Mouse (Mus musculus) layer of hippocampus, postnatal 36 days (tissue): ENCODE results near the gene Ap2a1. TPM values are rescaled to one million over a fixed set of nuclear protein-coding genes. Genes with fewer than 3 reads are reported as not detected.

Experiments used
- DNase-seq, 2 experiments: peaks; one replicate each; pipeline ENCODE4 v3.0.0; 2022
- total RNA-seq, 2 experiments: library from RNA; stranded (reverse); gene quantifications; 2 replicates each; pipeline ENCODE4 v1.2.3; 2021

Ap2a1 gene
- total RNA-seq, 2 experiments from 2014 or later: 295 to 305 TPM

DNA sequence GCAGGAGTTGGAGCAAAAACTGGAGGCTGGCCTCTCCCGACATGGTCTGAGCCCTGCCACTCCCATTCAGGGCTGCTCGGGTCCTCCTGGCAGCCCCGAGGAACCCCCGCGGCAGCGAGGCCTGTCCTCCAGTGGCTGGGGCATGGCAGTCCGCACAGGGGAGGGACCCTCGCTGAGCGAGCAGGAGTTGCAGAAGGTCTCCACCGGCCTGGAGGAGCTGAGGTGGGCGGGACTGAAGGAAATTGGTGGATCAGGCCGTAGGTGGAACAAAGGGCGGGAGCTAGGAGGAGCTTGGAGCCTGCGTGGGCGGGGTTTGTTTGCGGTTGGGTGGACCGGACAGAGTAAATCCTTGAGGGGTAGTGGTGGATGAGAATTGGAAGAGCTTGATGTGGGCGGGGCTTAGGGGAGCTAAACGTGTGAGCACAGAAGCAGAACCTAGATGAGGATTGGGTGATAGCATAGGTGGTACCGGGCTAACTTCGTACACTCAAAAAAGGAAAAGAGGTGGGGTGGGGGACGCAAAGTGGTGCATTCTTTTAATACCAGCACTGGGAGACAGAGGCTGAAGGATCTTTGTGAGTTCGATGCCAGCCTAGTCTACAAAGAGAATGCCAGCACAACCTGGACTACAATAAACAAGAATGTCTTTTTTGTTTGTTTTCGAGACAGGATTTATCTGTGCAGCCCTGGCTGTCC lies 23.5 kb upstream of the Ap2a1 start:
- DNase-seq: peak; percentile 74 to 75

DNA sequence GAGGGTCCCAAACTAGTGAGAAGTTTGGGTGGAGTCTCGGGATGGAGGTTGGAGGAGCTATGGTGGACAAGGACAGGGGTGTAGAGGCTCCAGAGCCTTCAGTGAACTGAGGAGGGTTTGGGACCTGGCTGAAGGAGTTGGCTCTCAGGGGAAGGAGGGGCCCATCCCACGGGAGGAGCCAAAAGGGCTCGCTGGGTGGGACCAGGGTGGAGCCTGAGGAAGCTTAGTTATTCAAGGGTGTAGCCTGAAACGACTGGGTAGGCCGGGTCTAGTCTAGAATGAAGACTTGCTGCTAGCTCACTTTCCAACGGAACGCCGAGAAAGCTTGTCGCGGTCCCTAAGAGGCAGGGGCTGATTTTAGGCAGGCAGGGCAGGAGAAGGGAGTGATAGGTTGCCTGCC lies 22.7 kb upstream of the Ap2a1 start:
- DNase-seq: no peak

DNA sequence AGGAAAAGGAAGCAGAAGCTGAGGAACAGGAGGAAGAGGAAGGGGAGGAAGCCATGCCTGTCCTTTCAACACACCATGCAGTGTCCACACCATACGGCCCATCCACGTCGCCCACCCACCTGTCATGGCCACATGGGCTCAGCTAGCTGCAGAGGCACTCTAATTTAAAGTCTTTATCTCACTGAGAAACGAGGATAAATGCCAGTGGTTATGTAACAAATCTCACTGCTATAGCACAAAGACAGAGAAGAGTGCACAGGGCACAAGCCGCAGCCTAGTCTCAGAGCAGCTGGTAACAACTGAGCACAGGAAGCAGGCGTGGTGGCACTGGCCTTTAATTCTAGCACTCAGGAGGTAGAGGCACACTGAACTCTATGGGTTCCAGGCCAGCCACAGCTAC lies 20.6 kb upstream of the Ap2a1 start:
- DNase-seq: no peak

DNA sequence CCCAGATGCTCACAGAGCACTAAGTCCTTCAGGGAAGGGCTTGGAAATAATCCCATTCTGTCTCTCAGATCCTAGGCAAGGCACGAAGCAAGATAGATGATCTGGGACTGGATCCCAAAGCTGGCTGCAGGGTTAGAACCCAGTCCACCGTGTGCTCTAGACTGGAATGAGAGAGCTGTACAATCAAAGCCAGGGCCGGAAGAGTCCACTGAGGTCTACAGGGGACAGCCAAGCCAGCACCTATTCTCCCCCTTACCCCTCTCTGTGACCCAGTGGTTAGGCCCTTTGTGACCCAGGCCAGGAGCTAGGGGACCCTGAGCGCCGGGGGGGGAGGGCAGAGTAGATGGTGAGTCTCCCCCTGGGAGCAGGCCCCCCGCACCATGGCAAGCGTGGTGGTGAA lies 13.6 kb upstream of the Ap2a1 start, which contains the start of gene Tsks:
TSS of gene Tsks (plus strand) at position 301 of the 400 bp plus-strand sequence.
- no peak for DNase-seq

DNA sequence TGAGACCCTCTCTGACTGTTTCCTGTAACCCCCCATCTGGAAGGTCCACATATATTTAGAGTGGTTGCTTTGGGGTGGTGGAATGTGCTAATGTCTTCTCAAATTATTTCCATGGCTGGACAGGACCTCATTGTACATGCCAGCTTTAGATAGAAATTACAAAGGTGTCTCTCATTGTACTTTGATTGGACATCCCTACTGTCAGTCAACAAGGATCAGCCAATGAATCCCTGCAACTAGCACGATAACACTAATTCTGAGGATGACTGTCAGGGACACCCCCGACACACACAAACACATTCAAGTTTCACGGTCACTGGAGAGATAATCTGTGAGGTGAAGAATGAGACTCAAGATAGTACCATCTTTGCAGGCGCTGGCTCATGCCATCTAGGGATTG lies 9.4 kb upstream of the Ap2a1 start:
- no peak for DNase-seq

DNA sequence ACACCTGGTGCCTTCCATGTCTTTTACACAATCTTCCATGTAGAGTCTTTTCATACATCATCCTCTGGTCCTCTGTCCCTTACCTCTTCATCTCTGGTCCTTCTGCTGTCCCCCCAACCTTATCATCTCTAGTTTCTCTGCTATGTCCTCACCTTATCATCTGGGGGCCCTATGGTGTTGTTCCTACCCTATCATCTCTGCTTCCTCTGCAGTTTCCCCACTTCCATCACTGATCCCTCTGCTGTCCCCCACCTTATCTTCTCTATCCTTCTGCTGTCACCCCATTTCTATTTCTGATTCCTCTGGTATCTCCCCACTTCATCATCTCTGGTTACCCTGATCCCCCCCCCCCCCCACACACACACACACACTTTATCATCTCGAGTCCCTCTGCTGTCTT lies 726 bp downstream of the Ap2a1 start:
- DNase-seq: no peak

DNA sequence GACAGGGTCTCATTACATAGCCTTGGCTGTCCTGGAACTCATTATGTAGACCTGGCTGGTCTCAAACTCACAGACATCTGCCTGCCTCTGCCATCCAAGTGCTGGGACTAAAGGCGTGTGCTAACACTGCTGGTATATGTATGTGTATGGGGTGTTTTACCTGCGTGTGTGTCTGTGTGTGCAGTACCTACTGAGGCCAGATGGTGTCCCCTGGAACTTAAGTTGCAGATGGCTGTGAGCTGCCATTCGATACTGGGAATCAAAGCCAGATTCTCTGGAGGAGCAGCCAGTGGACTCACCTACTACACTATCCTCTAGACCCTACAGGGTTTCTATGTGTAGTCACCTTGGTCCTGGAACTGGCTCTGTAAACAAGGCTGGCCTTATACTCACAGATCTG lies 3.8 kb downstream of the Ap2a1 start:
- DNase-seq: no peak

DNA sequence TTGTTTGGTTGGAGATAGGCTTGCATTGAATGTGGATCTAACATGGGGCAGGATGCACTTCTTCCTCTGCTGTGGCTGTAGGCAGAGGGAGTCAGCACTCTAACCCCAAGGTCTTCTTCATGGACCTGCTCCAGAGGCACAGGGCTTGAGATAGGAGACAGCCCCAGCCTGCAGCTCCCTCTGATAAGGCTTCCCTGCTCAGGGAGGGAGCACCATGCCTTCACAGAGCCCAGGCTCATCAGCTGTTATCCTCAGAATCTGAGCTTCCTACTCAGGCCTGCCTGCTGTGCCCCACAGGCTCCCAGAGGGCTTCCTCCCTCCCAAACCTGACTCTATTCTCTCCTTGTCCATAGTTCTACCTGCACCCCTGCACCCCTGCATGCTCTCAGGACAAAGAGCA lies 6.8 kb downstream of the Ap2a1 start:
- no peak for DNase-seq

DNA sequence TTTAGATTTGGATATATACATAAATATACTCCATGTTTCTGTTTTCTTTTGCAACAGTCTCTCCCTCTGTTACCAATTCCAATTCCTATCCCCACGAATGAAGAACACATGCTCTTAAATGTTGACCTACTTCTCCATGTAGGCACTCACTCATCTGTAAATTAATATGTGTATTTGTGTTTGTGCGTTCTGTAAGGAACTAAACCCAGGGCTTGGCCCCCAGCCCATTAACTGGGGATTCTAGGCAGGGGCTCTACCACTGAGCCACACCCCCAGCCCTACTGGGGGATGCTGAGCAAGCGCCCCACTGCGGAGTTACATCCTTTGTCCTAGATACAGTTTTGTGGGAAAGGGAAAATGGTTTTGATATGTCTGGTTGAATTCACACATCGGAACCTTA lies 10.2 kb downstream of the Ap2a1 start:
- DNase-seq: no peak

DNA sequence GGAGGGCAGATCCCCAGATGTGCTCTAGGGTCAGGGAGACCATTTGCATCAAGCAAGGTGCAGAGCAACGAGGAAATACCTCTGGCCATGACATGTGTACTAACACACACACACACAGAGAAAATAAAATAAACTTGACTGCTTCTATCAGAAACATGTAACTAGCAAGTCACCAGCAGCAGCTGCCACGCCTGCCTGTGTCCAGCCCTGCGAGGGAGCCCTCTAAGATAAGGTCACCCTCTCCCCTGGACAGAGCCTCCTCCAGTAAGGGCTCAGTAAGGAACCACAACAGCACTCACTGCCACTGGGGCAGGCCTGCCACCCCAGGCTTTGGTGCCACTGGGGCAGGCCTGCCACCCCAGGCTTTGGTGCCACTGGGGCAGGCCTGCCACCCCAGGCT lies 11.1 kb downstream of the Ap2a1 start:
- no peak for DNase-seq

DNA sequence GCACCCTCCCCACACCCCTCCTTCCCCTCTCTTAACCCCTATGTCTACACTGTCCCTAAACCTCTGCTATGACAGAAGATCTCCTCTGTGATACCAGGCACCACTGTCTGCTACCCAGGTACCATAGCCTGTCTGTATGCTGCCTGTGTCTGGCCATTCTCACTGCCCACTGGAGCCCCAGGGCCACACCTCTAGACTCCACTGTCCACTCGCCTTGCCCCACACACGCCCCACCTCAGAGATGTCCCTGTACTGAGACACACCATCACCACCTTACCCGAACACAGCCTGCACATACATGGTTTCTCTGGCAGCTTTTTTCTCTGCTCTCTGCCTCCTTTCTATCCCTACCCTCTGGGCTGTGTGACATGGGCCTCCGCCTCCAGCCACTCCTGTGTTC lies 12.4 kb downstream of the Ap2a1 start:
- no peak for DNase-seq

DNA sequence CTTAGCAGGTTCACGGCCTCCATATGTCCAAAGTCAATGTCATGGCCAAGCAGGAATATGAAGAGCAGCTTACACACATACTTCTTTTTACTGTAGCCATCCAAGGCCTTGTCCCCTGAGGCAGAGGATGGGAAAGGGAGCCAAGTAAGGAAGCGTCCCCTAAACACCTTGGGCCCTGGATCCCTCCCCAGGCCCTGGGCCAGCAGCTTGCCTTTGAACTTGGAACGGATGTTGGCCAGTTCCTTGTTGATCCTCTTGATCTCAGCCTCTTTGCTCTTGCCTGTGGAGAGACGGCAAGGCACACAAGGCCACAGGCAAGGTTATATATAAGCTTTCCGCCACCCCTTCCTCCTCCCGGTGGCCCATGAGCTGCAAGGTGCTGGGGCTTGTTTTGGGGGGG lies 13.1 kb downstream of the Ap2a1 start:
- no peak for DNase-seq

DNA sequence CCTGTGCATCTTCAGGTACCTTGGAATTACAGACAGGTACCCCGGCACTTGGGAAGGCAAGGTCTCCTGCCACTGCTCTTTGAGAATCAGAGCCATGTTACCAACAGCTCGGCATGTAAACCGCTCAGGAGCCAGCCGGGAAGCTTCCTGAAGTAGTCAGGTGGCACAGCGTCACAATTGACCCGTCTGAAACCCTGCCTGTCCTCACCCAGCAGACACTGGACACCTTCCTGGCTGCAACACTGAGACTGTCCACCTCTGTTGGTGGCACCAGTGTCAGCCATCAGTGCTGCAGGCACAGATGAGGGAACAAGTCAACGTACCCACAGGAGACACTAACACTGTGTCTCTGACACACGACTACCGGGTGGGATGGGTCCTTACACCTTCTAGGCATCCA lies 14.0 kb downstream of the Ap2a1 start:
- DNase-seq: no peak

DNA sequence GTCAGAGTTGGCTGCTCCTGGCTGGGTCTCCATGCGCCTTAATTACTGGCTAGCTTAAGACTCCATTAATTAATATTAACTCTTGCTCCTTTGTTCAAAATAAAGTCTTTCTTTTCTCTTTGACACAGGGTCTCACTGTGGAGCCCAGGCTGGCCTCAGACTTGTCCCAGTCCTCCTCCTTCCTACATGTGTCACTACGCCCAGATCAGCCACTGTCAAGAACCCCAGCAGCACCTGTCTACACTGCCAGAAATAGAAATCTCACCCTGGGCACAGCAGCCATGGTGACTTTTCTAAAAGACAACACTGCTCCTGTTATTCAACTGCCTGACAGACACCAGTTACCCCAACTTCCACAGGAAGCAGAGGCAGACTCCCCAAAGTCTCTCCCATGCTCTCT lies 14.9 kb downstream of the Ap2a1 start:
- DNase-seq: no peak

DNA sequence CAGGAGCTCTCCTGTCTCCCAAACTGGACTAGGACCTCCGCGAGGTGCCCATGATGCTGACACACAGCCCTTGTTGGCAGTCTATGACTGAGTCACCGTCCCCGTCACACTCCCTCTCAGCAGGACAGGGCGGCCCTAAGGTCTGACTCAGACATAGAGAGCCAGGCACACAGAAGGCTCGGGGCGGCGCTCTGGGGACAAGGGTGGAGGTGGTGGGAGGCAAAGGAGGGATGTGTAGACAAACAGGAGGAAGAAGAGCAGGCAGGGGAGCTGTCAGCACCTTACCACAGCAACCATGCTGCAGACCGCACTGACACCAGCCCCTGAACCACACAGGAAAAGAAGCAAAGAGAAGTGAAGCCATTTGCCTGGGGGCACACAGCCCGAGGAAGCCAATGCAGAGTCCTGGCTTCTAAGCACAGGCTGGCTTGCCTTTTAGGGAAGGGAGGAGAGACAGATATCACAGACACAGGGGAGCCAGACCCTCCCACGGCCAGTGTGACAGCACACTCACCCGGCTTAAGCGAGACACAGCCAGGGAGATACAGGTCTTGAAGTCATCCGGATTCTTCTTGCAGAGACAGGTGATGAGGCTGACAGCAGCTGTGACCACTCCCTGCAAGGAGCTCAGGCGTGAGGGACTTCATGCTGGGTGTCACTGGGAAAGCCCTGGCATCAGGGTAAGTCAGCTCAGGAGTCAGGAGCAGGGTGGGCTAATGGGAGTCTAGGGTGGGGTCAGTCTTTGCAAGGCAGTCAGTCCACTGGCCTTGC lies 20.4 kb downstream of the Ap2a1 start:
- no peak for DNase-seq

DNA sequence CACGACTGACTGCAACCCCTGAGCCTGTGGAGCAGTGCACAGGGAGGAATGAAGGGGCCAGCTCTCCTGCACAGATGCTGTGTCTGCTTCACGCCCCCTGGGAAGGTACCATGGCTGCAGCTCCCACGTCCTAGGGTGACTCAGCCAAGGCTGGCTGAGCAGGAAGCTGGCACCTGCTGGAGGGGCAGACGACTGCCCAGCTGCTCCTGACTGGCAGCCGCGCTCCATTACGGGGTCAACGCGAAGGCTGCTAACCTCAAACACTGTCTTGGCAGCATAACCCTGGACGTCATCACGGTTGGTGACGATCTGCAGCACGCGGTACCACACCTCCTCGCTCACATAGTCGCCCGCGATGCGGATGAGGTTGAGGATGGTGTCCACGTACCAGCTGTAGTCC lies 23.9 kb downstream of the Ap2a1 start:
- no peak for DNase-seq

DNA sequence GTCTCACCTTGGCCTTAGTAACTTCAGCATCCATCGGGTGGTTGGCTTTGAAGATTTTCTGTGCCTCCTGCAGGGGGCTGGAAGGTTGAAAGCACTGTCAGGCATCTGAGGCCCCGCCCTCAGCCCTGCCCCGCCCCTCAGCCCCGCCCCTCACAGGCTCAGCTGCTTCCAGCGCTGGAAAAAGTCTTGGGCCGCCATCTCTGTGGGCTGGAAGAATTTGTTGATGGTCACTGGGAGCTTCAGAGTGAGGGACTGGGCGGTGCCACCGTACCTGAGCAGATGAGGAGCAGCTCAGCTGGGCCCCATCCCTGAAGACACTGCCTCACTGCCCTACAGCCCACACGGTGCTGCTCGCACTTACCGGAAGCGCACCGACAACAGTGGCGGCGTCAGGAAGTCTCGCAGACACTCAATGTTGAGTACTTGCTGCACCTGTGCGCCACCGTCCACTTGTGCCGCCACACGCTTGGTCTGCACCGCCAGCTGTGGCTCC lies 28.0 kb downstream of the Ap2a1 start:
- no peak for DNase-seq

DNA sequence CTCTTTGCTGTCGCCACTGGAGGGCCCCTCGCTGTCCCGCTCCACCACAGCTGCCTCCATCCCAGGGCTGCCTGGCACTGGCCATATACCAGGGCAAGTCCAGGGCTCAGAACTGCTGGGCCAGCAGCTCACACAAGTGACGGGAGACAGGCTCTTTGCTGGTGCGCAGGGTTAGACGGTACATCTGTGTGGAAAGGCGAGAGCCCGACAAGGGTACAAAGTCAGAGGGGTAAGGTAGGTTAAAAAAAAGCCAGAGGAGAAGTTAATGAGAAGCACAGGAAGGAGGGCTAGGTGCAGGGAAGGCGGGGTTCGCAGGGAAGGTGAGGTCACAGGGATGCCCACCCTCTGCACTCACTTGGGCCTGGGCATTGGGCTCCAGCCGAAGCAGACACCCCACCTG lies 28.7 kb downstream of the Ap2a1 start:
- DNase-seq: no peak

DNA sequence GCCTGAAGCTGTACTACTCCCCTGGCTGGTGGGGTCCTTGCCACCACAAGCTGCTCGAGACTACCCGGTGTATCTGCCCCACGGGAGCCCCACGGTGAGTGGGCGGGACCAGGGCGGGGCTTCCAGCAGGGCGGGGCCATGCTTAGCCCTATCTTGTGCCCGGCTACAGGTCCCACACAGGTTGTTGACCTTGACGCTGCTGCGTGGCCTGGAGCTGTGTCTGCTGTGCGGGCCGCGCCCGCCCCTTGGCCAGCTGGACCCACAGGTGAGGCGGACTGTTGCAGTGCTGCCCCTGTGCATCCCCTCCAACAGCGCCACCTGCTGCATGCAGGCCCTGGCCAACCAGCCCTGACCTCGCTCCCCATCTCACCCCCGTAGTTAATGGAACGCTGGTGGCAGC lies 30.7 kb downstream of the Ap2a1 start:
- DNase-seq: no peak

DNA sequence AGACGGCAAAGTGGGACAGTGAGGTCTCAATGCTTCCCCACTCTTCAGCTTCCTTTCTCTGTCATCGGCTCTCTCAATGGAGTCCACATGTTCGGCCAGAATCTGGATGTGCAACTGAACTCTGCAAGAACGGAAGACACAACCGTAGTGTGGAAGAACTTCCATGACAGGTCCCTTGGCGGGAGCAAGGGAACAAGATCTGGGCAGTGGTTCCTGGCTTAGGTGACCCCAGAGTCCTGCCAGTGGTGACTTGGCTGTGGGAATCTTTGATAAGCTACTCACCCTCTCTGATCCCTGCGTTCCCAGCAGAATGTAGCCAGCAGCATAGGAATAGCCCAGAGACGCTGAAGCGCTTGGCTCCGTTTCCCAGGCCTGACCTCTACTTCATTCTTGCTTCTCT lies 32.8 kb downstream of the Ap2a1 start:
- no peak for DNase-seq

DNA sequence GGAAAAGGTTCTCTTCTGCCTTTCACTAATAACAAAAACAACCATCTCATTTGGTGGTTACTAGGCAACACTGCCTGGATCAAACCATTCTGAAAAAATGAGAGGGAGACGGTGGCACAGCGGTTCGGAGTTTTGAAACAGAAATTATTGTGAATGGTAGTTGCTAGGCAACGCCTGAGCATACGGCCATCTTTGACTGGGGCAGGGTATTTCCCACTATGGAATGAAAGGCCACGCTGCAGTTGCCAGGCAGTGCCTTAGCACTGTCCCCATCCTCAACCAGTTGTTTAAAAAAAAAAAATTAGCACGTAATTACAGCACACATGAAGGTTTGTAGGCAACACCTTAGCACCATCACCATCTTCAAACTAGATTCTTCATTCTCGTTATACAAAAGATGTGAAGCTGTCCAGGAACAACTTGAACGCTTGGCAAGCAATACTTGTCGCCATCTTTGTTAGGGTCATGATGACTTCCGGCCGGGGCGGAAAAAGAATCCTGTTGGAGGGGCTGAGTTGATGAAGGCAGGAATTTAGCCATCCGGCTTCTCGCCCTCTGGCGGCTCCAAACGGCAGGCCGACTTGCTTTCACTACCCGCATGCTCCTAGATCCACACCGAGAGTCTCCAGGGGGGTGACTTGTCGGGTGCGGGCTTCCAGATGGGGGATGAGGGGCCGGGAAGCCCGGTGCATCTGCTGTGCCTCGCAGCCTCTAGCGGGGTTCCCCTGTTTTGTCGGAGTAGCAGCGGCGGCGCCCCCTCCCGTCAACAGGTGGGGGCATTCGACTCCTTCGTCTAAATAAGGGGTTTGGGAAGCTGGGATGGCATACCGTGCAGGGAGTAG lies 33.5 kb downstream of the Ap2a1 start, which contains the start of gene Fuz:
TSS of gene Fuz (plus strand) at position 487 of the 842 bp plus-strand sequence.
- DNase-seq: peak; percentile 91 to 92

DNA sequence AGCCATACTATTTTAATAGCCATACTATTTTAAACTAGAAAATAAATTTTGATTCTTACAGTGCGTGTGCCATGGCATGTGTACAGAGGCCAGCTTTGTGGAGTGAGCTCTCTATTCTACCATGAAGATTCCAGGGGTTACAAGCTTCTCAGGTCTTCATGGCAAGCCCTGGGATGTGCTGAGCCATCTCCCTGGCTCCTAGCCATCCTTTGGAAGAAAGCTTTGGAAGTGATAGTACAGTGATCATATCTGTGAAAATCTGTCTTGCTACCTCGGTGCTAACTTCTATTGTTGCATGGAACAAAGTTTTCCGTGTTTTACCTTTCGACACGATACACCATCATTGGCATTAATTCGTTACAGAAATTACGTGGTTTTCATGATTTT lies 34.1 kb downstream of the Ap2a1 start:
- no peak for DNase-seq

DNA sequence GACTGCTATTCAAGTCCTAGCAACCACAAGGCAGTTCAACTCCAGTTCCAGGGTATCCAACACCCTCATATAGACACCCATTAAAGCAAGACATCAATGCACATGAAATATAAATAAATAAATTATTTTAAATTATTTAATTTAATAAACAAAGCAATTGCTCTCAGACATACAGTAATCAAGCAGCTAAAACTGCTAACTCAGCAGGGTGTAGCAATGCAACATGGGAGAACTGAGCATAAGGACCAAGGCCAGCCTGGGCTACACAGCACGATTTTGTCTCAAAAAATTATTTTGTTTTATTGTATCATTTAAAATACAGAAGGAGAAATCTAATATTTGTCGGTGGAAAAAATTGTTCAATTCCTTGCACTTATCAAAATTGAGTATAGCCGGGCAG lies 35.1 kb downstream of the Ap2a1 start:
- no peak for DNase-seq
